Mouse (Mus musculus) hindbrain, embryonic 15.5 days (tissue): ENCODE measurements around the gene Bdh1. TPM values are rescaled to one million over a fixed set of nuclear protein-coding genes. Genes with fewer than 3 reads are reported as not detected.

ENCODE experiments used
- ATAC-seq: fragments of 200-750 bp; cut with Nextera tagmentation; 2 replicates; pipeline ENCODE4 v1.8.0; 2017; ENCODE audit warnings: low read depth, moderate number of reproducible peaks, moderate TSS enrichment; ENCODE audit not compliant: low FRiP score
- H3K27ac ChIP-seq: fragments of 300-500 bp; sonication (generic); replicated peaks from 2 replicates; pipeline ENCODE4 v1.5.1; 2015; ENCODE audit warnings: mild to moderate bottlenecking, inconsistent platforms
- H3K27me3 ChIP-seq: fragments of 300-500 bp; sonication (generic); 2 replicates; pipeline ENCODE4 v1.6.1; 2015; ENCODE audit warnings: control low read depth, inconsistent platforms
- H3K36me3 ChIP-seq: fragments of 300-500 bp; sonication (generic); 2 replicates; pipeline ENCODE4 v1.6.1; 2015; ENCODE audit warnings: control low read depth, inconsistent platforms
- H3K4me1 ChIP-seq: fragments of 300-500 bp; sonication (generic); replicated peaks from 2 replicates; pipeline ENCODE4 v1.6.1; 2015; ENCODE audit warnings: control low read depth, inconsistent platforms
- H3K4me2 ChIP-seq: fragments of 300-500 bp; sonication (generic); 2 replicates; pipeline ENCODE4 v1.6.1; 2015; ENCODE audit warnings: moderate library complexity, mild to moderate bottlenecking, inconsistent platforms
- H3K4me3 ChIP-seq: fragments of 300-500 bp; sonication (generic); 2 replicates; pipeline ENCODE4 v1.5.1; 2015; ENCODE audit warnings: mild to moderate bottlenecking, inconsistent platforms
- H3K9ac ChIP-seq: fragments of 300-500 bp; sonication (generic); 2 replicates; pipeline ENCODE4 v1.6.1; 2015; ENCODE audit warnings: inconsistent platforms
- H3K9me3 ChIP-seq: fragments of 300-500 bp; sonication (generic); 2 replicates; pipeline ENCODE4 v1.6.1; 2016; ENCODE audit warnings: control low read depth, inconsistent platforms
- WGBS: fragments of 180-500 bp; shearing (Covaris S2); methylation state at CpG from one replicate; pipeline ENCODE4 v1.1.7; 2015; 5-methylcytosine and 5-hydroxymethylcytosine counted together
- polyA plus RNA-seq: library from polyadenylated mRNA; unstranded; fragments of >200 nt; fragmentation: Nextera tagmentation; extraction: Ambion mirVana; gene quantifications from 2 replicates; pipeline ENCODE4 v1.2.1, GENCODE M21; 2015

Gene Bdh1
- polyA plus RNA-seq, 1 experiment from 2014 or later = 123 TPM

DNA sequence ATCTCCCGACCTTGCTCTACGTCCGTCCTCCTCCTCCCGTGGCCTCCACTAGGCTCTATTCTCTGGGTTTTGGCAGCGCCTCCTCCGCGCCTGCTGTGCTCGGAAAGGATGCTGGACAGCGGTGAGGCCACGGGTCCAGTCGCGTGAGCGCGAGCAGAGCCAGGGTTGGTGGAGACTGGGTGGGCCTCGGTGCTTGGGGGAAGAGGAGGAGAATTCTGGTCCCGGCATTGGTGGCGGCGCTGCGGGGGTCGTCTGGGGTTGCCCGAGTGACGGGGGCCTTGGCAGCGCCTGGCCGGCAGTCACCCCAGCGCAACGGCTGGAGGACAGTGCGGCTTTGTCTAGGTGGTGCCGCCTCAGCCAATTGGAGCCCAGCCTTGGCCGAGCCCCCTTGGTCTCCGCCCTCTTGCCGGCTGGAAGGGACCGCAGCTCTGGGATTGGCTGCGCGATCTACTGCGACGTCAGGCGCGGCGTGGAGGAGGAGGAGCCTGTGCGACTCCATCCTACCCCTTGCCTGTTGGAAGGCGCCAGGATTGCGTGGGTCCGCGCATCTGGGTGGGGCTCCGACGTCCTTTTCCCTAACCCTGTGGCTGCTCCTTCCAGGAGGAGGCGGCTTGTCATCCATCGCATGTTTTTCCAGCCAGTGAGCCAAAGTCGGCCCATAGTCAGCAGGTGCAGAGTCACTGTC lies 7.5 kb downstream of the Bdh1 start:
- under 1% methylated on average over 49 of the region's 49 CpGs for WGBS
- Histone ChIP-seq H3K4me1 (peaks cover 39% of the 10 kb centered on the region), H3K4me3 (peak overlapping the region; percentile 76), H3K36me3 (no peaks in the 10 kb centered on the region), H3K4me2 (peak overlapping the region; percentile 66), H3K9me3 (no peaks in the 10 kb centered on the region), H3K9ac (peak overlapping the region; percentile 87), H3K27me3 (0 out of 2 replicates have a peak, but pooled peaks cover 3% of the 10 kb centered on the region), H3K27ac (peak overlapping the region; percentile 94)
- peak; percentile 97 for ATAC-seq

DNA sequence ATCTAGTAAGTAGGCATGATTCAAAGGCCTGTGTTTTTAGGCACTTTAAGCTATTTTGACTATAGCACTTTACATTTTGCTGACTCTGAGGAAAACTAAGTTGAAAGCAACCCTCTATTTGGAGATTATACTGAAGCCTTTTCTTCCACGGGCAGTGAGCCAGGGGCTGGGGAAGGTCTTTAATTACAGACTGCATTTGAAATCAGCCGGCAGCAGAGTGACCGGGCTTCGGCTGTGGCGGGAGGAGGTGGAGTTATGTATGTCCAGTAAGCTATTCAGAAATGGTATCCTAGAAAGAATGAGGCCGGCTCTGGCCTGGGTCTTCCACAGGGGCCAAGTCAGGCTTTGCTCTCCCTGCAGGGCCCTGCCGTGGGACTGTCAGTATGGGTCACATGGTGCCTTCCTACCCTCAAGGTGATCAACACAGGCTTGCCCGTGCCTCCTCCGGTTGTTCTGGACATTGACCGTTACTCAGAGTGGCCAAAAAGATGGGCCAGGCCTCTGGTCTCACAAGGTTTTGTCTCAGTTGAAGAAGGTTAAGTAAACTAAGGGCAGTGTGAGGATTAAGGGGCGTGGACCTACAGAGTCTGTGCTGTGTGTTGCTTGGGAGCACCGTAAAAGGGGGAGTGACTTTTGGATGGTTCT lies 11.5 kb downstream of the Bdh1 start:
- ATAC-seq = no peak
- H3K4me2 ChIP-seq = no peak overlapping the region
- H3K27me3 ChIP-seq = no peaks in the 10 kb centered on the region
- peaks cover 36% of the 10 kb centered on the region for H3K4me1 ChIP-seq
- H3K36me3 ChIP-seq = peaks cover 4% of the 10 kb centered on the region
- H3K4me3 ChIP-seq = no peak overlapping the region
- 61% methylated on average over 12 of the region's 12 CpGs for WGBS
- H3K9me3 ChIP-seq = no peaks in the 10 kb centered on the region
- H3K27ac ChIP-seq = peak overlapping the region; percentile 52; the same call in 1 of the 2 replicates
- H3K9ac ChIP-seq = no peak overlapping the region

DNA sequence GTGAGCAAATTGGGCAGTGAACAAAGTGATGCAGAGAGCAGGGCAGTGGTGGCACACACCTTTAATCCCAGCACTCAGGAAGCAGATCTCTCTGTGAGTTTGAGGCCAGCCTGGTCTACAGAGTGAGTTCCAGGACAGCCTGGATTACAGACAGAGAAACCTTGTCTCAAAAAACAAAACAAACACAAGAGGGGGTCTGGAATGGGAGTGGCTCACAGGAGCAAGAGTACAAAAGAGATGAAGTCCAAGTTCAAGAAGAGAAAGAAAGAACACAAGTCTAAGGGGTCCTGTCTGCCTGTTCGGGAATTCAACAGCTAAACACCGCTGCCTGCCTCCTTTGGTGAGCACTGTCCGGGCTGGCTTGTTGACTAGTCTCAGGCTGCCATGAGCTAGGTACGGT lies 13.1 kb downstream of the Bdh1 start:
- no peak for ATAC-seq
- no peak overlapping the region for H3K4me3 ChIP-seq
- WGBS = 73% methylated on average over 4 of the region's 4 CpGs
- no peaks in the 10 kb centered on the region for H3K27me3 ChIP-seq
- no peak overlapping the region for H3K27ac ChIP-seq
- H3K36me3 ChIP-seq = peaks cover 20% of the 10 kb centered on the region
- no peak overlapping the region for H3K4me2 ChIP-seq
- peaks cover 33% of the 10 kb centered on the region for H3K4me1 ChIP-seq
- no peaks in the 10 kb centered on the region for H3K9me3 ChIP-seq
- H3K9ac ChIP-seq = no peak overlapping the region

DNA sequence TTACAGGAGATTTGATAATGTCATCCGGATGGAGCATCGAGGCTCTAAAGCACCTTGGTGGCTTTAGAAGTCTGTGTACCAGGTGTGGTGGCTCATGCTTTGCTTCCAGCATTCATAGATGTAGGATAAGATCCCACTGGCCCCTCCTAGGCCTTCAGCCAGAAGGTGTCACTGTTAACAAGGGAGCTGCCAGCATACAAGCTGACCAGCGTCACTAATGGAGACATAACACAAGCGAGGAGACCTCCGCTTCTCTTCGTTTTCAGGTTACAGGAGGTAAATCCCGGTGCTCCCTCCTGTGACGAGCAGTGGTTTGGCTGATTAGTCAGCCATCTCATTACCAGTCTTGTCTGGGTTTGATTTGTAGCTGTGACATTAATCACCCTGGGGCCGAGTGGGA lies 14.0 kb downstream of the Bdh1 start:
- 42% methylated on average over 9 of the region's 9 CpGs for WGBS
- Histone ChIP-seq H3K9me3 (no peaks in the 10 kb centered on the region), H3K4me1 (peaks cover 23% of the 10 kb centered on the region), H3K27ac (no peak overlapping the region), H3K36me3 (peaks cover 21% of the 10 kb centered on the region), H3K9ac (no peak overlapping the region), H3K27me3 (no peaks in the 10 kb centered on the region), H3K4me2 (no peak overlapping the region), H3K4me3 (no peak overlapping the region)
- no peak for ATAC-seq

DNA sequence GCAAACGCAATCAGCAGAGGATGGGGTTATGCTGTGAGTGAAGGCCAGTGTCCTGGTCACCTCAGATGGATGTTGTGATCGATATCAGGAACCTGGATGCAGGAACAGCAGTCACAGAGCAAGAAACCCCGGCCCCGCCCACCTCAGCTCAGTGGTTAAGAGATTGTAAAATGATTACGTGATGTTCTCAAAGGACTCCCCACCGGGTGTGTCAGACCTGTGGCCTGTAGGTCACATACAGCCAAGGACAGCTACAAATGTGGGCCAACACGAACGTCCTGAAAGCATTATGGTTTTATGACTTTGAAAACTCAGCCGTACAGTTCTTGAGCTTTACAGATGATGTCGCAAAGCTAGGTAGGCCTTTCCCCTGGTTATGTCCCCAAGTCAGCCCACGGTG lies 15.3 kb downstream of the Bdh1 start:
- Histone ChIP-seq H3K4me2 (no peak overlapping the region), H3K4me3 (no peak overlapping the region), H3K27ac (no peak overlapping the region), H3K9ac (no peak overlapping the region), H3K36me3 (peaks cover 21% of the 10 kb centered on the region), H3K27me3 (no peaks in the 10 kb centered on the region), H3K4me1 (peaks cover 22% of the 10 kb centered on the region), H3K9me3 (no peaks in the 10 kb centered on the region)
- ATAC-seq = no peak
- WGBS = 92% methylated on average over 11 of the region's 11 CpGs

DNA sequence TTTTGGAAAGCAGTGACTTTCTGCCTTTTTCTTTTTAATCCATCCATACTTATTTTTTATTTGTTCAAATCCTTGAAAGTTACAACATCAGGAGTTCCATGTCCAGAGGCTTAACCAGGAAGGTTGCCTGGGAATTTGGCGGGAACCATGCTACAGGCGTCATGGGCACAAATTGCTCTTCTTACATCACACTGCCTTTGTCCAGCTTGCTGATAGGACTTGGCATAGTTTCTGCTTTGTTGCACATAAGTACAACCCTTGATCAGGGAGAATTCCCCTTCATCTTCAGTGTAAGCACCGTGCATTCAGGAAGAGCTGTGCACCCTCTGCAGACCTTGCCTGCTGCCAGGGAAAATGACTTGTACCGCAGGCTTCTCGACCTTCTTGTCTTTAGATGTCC lies 17.4 kb downstream of the Bdh1 start:
- no peak overlapping the region for H3K4me3 ChIP-seq
- H3K9me3 ChIP-seq = no peaks in the 10 kb centered on the region
- H3K27ac ChIP-seq = no peak overlapping the region
- ATAC-seq = no peak
- peaks cover 7% of the 10 kb centered on the region for H3K4me1 ChIP-seq
- H3K4me2 ChIP-seq = no peak overlapping the region
- H3K36me3 ChIP-seq = peaks cover 30% of the 10 kb centered on the region
- H3K9ac ChIP-seq = no peak overlapping the region
- no peaks in the 10 kb centered on the region for H3K27me3 ChIP-seq
- 97% methylated on average over 5 of the region's 5 CpGs for WGBS

DNA sequence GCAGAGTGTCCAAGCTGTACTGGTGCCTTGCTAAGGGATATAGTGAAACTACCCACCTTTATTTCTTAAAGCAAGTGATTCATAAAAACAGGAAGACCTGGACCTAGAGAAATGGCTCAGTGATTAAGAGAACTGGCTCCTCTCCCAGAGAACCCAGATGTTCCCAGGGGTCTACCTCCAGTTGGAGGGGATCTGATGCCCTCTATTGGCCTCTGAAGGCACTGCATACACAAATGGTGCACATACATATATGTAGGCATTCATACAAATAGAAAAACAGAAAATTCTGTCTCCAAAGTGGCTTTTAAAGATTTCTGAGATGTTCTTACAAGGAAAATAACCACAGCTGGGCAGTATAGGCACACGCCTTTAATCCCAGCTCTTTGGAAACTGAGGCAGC lies 18.0 kb downstream of the Bdh1 start:
- no peak for ATAC-seq
- Histone ChIP-seq H3K4me2 (no peak overlapping the region), H3K4me1 (peaks cover 6% of the 10 kb centered on the region), H3K9me3 (no peaks in the 10 kb centered on the region), H3K9ac (no peak overlapping the region), H3K27me3 (no peaks in the 10 kb centered on the region), H3K36me3 (peaks cover 30% of the 10 kb centered on the region), H3K27ac (no peak overlapping the region), H3K4me3 (no peak overlapping the region)
- WGBS = 91% methylated on average over 1 of the region's 1 CpGs

DNA sequence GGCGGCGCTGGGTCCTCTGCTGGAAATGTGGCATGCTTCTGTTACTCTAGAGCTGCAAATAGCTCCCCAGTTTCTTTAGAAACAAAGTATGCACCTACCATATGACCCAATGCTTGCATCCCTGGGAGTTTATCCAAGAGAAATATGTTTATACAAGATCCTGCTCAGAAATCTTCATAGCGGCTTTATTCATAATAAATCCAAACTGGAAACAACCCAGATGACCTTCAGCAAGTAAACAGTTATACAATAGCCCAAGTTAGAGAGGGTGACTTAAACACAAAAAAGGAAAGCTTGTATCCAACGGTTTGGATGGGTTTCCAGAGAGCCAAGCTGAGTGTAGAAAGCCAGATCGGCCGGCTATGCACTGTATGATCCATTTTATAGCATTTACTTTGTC lies 22.4 kb downstream of the Bdh1 start:
- Histone ChIP-seq H3K27ac (no peak overlapping the region), H3K27me3 (no peaks in the 10 kb centered on the region), H3K9ac (no peak overlapping the region), H3K4me3 (no peak overlapping the region), H3K9me3 (no peaks in the 10 kb centered on the region), H3K36me3 (peaks cover 38% of the 10 kb centered on the region), H3K4me1 (no peaks in the 10 kb centered on the region), H3K4me2 (no peak overlapping the region)
- WGBS = 91% methylated on average over 6 of the region's 6 CpGs
- no peak for ATAC-seq

DNA sequence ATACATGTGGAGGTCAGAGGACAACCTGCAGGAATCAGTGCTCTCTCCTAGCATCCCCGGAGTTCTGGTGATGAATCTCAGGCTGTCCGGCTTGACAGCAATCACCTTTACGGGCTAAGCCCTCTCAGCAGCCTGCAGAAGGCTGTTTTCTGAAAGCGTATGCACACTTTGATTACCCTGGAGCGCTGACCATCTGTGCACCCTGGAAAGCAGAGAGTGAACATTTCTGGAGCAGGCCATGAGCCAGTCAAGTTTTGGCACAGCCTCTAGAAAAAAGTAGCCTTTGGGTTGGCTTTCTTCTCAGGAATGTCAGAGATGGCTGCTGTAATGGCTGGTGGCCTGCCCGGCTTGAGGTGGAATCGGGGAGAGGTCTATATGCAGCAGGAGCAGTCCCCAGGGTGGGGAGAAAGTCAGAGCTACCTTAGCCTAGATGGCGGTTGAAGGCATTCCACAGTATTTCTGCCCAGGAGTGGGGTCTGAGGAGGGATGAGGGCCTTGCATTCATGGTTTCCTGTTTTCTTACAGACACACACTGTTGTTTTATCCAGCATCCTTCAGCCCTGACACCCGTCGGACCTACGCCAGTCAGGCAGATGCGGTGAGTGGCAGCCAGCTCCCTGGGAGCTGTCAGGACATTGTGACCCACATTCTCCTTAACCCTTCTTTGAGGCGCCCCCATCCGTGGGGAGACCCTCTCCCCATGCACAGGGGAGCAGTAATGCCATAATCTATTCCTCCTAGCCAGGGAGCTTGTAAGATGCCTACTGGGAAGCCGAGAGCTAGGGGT lies 24.2 kb downstream of the Bdh1 start:
- H3K27ac ChIP-seq = no peak overlapping the region
- WGBS = 74% methylated on average over 15 of the region's 15 CpGs
- no peak for ATAC-seq
- H3K4me3 ChIP-seq = no peak overlapping the region
- no peaks in the 10 kb centered on the region for H3K4me1 ChIP-seq
- no peak overlapping the region for H3K9ac ChIP-seq
- no peak overlapping the region for H3K4me2 ChIP-seq
- H3K27me3 ChIP-seq = no peaks in the 10 kb centered on the region
- no peaks in the 10 kb centered on the region for H3K9me3 ChIP-seq
- peaks cover 40% of the 10 kb centered on the region for H3K36me3 ChIP-seq

DNA sequence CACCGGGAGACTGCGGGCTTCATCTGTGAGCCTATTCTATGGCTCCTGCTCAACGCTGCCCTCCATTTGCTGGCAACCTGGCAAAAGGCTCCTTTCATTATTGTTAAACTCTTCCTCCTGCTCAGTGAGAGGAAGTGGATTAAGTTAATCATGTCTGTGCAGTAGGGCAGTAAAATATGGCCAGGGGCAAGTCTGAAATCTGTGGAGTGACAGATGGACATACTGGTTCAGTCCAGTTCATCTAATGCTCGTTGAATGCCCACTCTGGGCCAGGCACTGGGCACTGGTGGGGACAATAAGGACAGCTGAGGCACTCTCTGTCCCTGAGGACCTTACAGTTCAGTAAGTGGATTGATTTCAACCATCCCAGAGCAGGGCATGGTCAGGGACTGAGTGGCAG lies 27.9 kb downstream of the Bdh1 start:
- ATAC-seq = no peak
- Histone ChIP-seq H3K9ac (no peak overlapping the region), H3K4me1 (no peaks in the 10 kb centered on the region), H3K4me3 (no peak overlapping the region), H3K27me3 (no peaks in the 10 kb centered on the region), H3K36me3 (peaks cover 35% of the 10 kb centered on the region), H3K4me2 (no peak overlapping the region), H3K9me3 (no peaks in the 10 kb centered on the region), H3K27ac (no peak overlapping the region)
- 72% methylated on average over 4 of the region's 4 CpGs for WGBS

DNA sequence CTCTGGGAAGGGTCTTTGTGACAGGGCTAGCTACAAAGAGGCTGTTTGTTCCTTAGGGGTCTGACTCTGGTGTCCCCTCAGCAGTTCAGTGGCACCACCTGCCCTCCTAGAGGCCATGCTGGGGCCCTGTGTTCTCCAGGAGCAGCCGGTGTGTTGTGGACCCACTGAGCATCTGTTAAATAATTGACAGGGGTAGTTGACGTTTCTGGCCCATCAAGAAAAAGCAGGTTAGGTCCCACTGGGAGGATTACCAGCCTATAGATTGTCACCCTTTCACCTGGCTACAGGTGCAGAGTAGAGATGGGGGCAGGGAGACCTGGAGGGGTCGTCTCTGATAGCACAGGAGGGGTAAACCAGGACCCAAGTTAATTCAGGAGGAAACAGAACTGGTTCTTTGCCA lies 29.2 kb downstream of the Bdh1 start:
- no peak for ATAC-seq
- WGBS = 69% methylated on average over 3 of the region's 3 CpGs
- H3K4me1 ChIP-seq = no peaks in the 10 kb centered on the region
- H3K4me3 ChIP-seq = no peak overlapping the region
- H3K9me3 ChIP-seq = no peaks in the 10 kb centered on the region
- no peak overlapping the region for H3K27ac ChIP-seq
- H3K36me3 ChIP-seq = peaks cover 36% of the 10 kb centered on the region
- H3K27me3 ChIP-seq = no peaks in the 10 kb centered on the region
- no peak overlapping the region for H3K4me2 ChIP-seq
- H3K9ac ChIP-seq = no peak overlapping the region

DNA sequence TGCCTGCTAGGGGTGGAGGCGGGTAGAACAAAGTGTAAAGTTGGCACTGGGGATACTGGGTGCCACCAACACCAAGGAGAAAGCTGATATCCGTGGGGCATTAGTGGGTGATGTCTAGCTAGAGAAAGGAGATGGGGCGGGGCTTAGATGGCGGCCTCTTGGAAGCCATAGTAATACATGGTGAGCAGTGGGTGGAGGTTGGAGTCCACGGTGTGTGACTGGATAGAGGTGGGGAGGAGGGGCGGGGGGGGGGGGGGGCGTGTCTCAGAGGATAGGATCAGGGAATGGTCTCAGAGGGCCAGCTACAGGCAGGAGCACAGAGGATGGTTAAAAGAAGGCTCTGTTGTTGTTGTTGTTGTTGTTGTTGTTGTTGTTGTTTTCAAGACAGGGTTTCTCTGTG lies 30.4 kb downstream of the Bdh1 start:
- H3K27ac ChIP-seq = no peak overlapping the region
- H3K9ac ChIP-seq = no peak overlapping the region
- no peaks in the 10 kb centered on the region for H3K27me3 ChIP-seq
- H3K36me3 ChIP-seq = peaks cover 40% of the 10 kb centered on the region
- no peaks in the 10 kb centered on the region for H3K9me3 ChIP-seq
- no peaks in the 10 kb centered on the region for H3K4me1 ChIP-seq
- no peak for ATAC-seq
- H3K4me3 ChIP-seq = no peak overlapping the region
- H3K4me2 ChIP-seq = no peak overlapping the region
- WGBS = 76% methylated on average over 5 of the region's 7 CpGs
